Mouse (Mus musculus) cerebral cortex, adult 2 months (tissue): ENCODE results near the gene Tmem168.

ENCODE experiments used
- WGBS: fragments of 180-500 bp; shearing (Covaris S2); methylation state at CpG from one replicate; pipeline ENCODE4 v1.1.7; 2018; 5-methylcytosine and 5-hydroxymethylcytosine counted together

Gene Tmem168

DNA sequence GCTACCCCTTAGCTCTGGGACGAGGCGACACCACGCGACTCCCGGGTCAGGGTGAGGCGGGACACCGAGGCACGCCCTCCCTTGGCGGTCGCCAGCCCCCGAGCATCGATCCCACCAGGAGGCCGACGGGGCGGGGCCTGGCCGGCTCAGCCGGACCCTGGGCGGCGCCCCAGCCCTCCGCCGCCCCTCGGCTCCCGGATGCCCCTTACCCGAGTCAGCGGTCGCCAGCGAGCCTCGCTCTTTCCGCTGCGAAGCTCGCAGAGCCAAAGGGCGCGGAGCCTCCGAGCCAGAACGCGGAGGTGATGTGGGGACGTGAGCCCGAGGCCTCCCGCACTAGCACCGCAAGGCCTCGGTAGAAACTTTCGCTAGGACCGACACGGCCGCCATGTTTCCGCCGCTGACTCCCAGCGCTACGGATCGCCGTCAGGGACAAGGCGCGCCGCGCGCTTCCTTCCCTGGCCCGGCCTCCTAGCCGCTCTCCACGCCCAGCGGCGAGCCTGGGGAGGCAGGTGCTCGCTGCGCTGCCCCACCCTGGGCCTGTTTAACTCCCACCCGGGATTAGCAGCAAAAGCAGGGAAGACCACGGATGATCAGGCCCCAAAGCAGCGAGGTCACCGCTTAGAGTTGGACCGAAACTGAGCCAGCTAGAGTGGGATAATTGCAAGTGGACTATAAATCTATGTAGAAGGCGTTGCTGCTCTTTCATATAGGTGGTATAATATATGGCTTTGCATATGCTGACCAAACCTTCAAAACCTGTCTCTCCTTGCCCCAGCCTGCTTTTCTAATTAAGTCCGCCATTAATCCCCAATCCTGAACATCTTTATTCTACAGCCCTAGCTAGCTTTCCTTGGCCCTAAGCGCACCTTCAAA is at the start of gene Tmem168:
Tmem168 (minus strand) TSS at position 480 of the 873 bp plus-strand sequence.
- 3% methylated on average over 70 of the region's 71 CpGs for WGBS

GRCm38 (mm10) chr6:13652284-13652683 is 44.4 kb upstream of the Tmem168 start:
- 94% methylated on average over 3 of the region's 3 CpGs for WGBS

DNA sequence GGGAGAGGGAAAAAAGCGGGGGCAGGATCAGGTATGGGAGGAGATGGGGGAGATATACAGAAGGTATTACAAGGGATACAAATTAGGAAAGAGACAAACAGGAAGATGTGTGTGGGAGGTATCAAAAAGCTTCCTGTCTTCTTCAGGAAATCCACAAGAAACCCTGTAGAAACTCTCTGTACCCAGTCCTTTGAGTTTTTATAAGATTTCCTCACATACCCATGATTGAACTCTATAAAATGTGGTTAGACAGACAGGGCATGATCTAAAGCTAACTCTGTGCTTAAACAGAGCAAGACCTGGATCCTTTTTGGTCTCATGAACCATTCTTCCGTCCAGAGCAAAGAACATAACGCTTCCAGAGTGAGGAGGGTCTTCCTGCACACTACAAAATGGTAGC is 43.0 kb upstream of the Tmem168 start:
- 94% methylated on average over 3 of the region's 3 CpGs for WGBS

DNA sequence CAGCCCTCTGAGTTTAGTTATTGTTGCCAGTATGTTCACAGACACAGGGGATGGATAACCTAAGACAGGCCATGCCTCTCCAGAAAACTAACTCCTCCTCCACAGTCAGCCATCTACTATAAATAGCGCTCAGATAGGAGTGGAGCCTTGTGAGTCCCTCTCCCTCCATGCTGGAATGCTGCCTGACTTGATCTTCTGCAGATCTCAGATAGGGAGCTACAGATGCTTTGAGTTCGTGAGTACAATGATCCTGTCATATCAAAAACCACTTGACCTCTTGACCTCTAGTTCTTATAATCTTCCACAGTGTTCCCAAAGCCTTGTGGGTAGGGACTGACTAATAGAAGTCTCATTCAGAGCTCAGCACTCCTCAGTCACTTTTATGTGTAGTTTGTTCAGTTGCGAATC is 28.7 kb upstream of the Tmem168 start:
- WGBS, result 76% methylated on average over 3 of the region's 3 CpGs

DNA sequence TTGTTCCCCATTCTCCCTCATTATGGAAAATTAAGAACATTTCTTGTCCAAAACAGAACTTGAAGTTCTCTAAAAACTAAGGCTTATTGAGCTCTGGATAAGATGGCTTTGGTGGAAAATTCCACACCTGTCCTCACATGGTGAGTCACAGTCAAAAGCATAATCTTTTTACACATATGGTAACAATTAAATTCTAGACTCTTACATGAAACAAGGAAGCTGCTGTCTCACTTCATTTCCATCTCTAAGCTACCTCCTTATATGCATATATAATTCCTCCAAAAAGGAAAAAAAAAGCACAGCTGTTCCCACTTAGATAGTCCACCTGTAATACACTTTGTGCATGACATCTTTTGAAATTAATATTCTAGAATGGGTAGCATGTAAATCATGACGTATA is 24.7 kb upstream of the Tmem168 start:
- 52% methylated on average over 1 of the region's 1 CpGs for WGBS

- 67% methylated on average over 2 of the region's 2 CpGs for WGBS
These were observed 22.7 kb upstream of the Tmem168 start for GRCm38 (mm10) chr6:13630607-13631006.

GRCm38 (mm10) chr6:13619618-13620017 is 11.7 kb upstream of the Tmem168 start:
- whole genome bisulfite sequencing, result 55% methylated on average over 2 of the region's 2 CpGs

DNA sequence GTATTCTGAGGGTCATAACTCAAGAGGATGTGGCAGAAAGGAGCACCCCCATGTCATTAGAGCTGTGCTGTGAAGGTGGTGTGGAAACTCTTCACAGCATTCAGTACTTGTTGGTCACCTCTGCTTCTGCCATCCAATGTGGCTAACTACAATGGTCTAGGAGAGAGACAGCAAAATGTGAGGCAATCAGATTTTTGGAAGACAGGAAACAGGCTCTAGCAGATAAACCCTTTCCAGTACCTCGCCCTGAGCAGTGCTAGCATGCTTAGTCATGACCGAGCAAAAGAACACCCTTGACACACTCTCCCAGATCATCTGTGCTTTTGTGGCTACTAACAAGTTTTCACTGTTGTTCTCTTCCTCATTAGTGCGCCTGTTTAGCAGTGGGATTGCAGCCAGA is 9.2 kb upstream of the Tmem168 start:
- 77% methylated on average over 3 of the region's 3 CpGs for WGBS

GRCm38 (mm10) chr6:13614568-13614967 is 6.7 kb upstream of the Tmem168 start:
- WGBS, result 90% methylated on average over 3 of the region's 3 CpGs

- WGBS, result 88% methylated on average over 3 of the region's 3 CpGs
These were observed 5.8 kb upstream of the Tmem168 start for GRCm38 (mm10) chr6:13613671-13614070.

DNA sequence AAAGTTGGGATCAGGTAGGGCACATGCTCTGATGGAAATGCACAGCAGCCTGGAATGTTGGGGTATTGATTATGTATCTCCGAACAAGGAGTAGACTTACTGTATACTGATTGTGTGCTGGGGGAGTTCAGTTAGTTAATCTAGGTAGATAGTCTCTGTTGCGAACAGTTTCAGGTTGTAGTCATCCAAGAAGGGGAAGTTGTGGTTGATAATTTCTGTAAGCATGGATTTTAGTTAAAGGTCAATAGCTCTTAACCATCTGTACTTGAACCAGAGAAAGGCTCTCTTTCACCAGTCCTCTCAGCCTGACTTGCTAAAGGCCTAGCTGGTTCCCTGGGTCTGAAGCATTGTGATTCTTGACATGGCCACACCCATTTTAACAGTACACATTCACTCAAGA is 3.0 kb upstream of the Tmem168 start:
- 95% methylated on average over 2 of the region's 2 CpGs for WGBS

GRCm38 (mm10) chr6:13609353-13610140 is 1.6 kb upstream of the Tmem168 start:
- 71% methylated on average over 5 of the region's 5 CpGs for WGBS

GRCm38 (mm10) chr6:13606921-13607620 is 829 bp downstream of the Tmem168 start:
- WGBS, result 8% methylated on average over 15 of the region's 15 CpGs

DNA sequence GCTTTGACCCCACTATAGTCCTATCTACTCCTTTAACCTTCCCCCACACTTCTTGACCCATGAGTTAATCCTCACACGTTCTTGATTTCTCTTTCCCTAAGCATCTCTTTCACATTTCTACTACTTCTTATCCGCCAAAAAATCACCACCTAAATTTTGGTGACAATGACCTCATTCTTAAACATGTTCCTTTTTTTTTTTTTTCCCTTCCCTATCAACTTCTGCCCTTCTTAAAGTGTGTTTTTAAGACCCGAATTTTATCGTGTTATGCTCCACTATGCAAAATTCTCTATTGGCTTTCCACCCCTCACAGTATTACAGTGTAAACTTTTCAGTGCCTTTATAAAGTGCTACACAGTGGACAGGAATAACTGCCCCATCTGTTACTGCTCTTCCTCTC is 1.5 kb downstream of the Tmem168 start:
- 59% methylated on average over 4 of the region's 4 CpGs for WGBS

- 98% methylated on average over 6 of the region's 6 CpGs for WGBS
These were observed 4.8 kb downstream of the Tmem168 start for GRCm38 (mm10) chr6:13603134-13603533.

DNA sequence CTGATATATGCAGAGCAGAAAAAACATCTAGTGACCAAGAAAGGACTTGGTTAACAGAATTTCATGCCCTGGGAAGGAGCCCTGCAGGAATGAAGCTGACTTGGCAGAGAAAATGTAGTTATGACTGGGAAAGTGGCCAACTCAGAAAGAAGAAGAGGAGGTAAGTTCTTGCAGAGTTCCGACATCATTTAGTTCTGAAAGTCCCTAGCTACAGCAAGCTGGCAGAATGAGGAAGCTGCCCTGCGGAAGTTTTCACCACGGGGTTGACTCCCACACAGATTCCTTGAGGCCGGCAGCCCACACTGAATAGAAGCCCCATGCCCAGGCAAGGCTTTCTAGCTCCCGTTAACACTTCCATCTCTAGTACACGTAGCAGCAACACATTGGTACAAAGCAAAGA is 6.3 kb downstream of the Tmem168 start:
- 21% methylated on average over 6 of the region's 6 CpGs for WGBS

DNA sequence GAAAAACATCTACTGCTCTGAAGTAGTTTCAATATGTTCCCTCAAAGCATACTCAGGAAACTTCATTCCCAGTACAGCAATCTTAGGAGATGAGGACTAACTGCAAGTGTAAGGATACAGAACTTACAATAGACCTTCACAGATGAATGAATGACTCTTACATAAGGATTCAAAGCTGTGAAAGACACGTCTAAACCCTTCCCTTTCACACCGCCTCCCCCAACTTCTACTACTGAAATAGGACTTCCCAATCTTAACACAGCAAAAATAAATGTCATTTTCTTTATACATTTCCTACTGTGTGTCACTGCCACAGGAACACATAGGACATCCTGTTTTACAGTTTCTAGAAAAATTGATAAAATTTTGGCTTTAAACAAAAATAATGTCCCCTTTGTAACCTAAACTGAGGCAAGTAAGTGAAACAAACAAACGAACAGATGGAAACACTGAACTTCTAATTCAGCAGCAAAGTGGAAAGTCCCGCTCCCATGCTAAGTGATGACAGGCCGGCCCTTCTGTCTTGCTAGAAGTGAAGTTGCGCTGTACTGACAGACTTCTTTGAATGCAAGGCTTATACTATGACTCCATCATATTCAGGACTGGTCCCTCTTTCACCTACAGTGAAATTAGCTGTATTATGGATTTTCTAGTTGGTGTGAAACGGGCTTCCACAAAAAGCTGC is 9.5 kb downstream of the Tmem168 start:
- WGBS, result 35% methylated on average over 7 of the region's 7 CpGs

GRCm38 (mm10) chr6:13592729-13593345 is 15.1 kb downstream of the Tmem168 start:
- 73% methylated on average over 4 of the region's 4 CpGs for whole genome bisulfite sequencing

- 68% methylated on average over 2 of the region's 2 CpGs for WGBS
These were observed 21.3 kb downstream of the Tmem168 start for GRCm38 (mm10) chr6:13586560-13586959.

DNA sequence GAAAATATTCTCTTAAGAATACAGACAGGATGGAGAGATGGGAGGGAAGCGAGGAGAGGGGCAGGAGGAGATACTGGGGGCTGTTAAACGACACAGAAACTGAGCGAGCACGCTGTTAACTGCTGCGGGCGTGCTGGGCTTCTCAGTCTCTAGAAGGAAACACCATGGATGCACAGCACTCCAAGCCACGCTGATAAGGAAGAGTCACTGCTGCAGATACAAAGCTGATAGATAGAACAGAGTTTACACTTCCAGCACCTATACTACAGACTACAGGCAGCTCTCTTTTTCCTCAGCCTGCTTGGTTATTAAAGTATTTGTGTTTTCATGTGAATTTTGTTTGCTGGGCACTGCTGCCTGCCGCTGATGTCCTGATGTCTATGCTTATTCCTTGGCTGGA is 21.7 kb downstream of the Tmem168 start:
- 91% methylated on average over 8 of the region's 8 CpGs for WGBS

DNA sequence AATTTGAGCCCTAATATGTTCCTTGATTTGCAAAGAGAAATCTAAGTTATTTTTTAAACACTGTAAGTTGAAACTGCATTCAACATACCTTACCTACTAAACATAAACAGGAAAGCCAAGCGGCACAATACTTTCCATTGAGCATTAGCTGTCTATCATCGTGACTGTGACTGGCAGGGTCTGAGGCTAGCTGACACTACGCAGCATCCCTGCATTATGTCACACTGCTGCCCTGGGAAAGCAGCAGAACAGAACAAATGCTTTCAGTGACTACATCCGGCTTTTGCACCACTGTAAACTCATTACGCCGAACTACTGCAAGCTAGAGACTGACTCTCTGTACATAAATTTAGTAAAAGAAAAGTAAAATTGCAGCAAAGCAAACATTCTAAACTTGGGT is 23.1 kb downstream of the Tmem168 start:
- 79% methylated on average over 6 of the region's 6 CpGs for WGBS
